Mouse (Mus musculus) macrophage (primary cell): ENCODE results near the gene Zfp184. TPM values are rescaled to one million over a fixed set of nuclear protein-coding genes. Genes with fewer than 3 reads are reported as not detected.
"Not testable (repeated sequence)": the region's sequence is repeated elsewhere in the genome, so short reads cannot be mapped to it uniquely, and the experiment has no call there.

Experiments used
- H3K27ac ChIP-seq: fragments of 350-480 bp; formaldehyde crosslinking; 2 replicates; pipeline ENCODE4 v1.9.0; 2021
- H3K36me3 ChIP-seq: fragments of 350-480 bp; formaldehyde crosslinking; 2 replicates; pipeline ENCODE4 v1.9.0; 2021; ENCODE audit errors: inconsistent target
- H3K4me3 ChIP-seq: fragments of 350-480 bp; formaldehyde crosslinking; 2 replicates; pipeline ENCODE4 v1.9.0; 2021; ENCODE audit errors: inconsistent target
- H3K79me2 ChIP-seq: fragments of 350-480 bp; formaldehyde crosslinking; 2 replicates; pipeline ENCODE4 v1.9.0; 2021; ENCODE audit errors: inconsistent target
- WGBS: methylation state at CpG from one replicate; pipeline ENCODE4 v1.1.7; 2026; ENCODE audit warnings: inconsistent platforms; ENCODE audit not compliant: missing documents; 5-methylcytosine and 5-hydroxymethylcytosine counted together
- polyA plus RNA-seq: library from polyadenylated mRNA; stranded (reverse); fragments of 250-400 nt; gene quantifications from 3 replicates; pipeline ENCODE4 v1.2.4, GENCODE M21; 2018; ENCODE audit warnings: inconsistent platforms
- total RNA-seq, 78 experiments: library from RNA; depleted of rRNA; stranded (reverse); fragments of 250-400 nt; gene quantifications; 1 replicate in 9 of 78; 2 replicates in 24 of 78; 3 replicates in 43 of 78; 4 replicates in 2 of 78; pipeline ENCODE4 v1.2.4; 2018; ENCODE audit warnings: inconsistent platforms in 56 of 78

Gene Zfp184
- under 1 TPM in 3 of 26 experiments, not detected in 23; 0.19 to 0.31 (median 0.25) TPM for total RNA-seq (2018; cell fraction: chromatin; rRNA removed)
- total RNA-seq (2018; cell fraction: cytosol; rRNA removed) = under 1 TPM in 9 of 26 experiments, not detected in 17; 0.06 to 0.15 (median 0.09) TPM
- under 1 TPM in 2 of 26 experiments, not detected in 24; 0.30 to 0.85 TPM for total RNA-seq (2018; cell fraction: nucleus; rRNA removed)
- 0.14 TPM in 1 of 3 replicates, not detected in the others for polyA plus RNA-seq

DNA sequence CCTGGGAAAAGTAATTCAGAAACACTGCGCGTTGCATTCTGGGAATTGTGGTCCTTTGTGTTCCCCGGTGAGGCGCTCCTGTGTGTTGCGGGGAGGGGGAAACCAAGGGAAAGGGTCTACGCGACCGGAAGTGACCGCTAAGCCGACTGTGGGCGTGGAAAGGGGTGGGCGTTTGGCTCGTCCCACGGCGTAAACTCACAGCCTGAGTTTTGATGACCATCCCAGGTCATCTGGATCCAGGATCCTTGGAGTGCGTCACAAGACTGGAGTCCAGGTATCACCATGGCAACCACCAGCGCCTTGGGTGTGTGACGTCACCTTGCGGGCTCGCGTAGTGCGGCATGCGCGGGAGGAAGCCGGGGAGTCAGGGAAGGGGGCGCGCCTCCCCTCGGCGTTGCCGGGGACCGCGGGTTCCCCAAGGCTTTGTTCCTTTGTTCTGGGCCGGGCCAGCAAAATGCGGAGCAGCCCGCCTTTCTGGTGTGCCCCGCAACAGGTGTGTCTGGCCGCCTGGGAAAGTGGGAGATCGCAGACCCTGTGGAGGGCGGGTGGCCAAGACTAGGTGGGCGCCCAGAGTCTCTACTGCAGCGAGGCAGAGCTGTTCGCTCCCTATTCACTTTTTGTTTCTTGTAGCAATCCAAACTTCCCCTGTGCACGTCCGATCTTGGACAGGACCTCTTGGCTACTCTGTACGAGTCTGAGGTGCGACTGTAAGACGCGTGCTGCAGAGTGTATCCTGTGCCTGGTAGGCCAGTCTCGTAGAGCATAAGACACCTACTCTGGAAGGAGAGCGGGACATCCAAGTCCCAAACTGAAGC lies at the start of gene Zfp184:
Zfp184 (plus strand) TSS at position 169 of the 815 bp plus-strand sequence.
- Histone ChIP-seq H3K79me2 (no peaks in the 10 kb centered on the region), H3K4me3 (peak within 1 kb of the TSS; percentile 70), H3K36me3 (no peaks in the 10 kb centered on the region), H3K27ac (no peak within 1 kb of the TSS)
- 2% methylated on average over 49 of the region's 50 CpGs for WGBS

GRCm38 (mm10) chr13:21896549-21897244 lies 48.2 kb upstream of the Zfp184 start:
- no peak overlapping the region for H3K4me3 ChIP-seq
- no peak overlapping the region for H3K27ac ChIP-seq
- 26% methylated on average over 24 of the region's 24 CpGs for WGBS
- no peaks in the 10 kb centered on the region for H3K36me3 ChIP-seq
- no peaks in the 10 kb centered on the region for H3K79me2 ChIP-seq

- 10% methylated on average over 11 of the region's 11 CpGs for WGBS
- H3K27ac ChIP-seq = no peak overlapping the region
- no peak overlapping the region for H3K4me3 ChIP-seq
- no peaks in the 10 kb centered on the region for H3K36me3 ChIP-seq
- H3K79me2 ChIP-seq = no peaks in the 10 kb centered on the region
Measured at GRCm38 (mm10) chr13:21897245-21897634, 47.7 kb upstream of the Zfp184 start.

- not testable (repeated sequence) for H3K36me3 ChIP-seq, H3K4me3 ChIP-seq, H3K27ac ChIP-seq, H3K79me2 ChIP-seq
- 96% methylated on average over 9 of the region's 9 CpGs for WGBS
Measured at GRCm38 (mm10) chr13:21900870-21901565, 43.9 kb upstream of the Zfp184 start.

DNA sequence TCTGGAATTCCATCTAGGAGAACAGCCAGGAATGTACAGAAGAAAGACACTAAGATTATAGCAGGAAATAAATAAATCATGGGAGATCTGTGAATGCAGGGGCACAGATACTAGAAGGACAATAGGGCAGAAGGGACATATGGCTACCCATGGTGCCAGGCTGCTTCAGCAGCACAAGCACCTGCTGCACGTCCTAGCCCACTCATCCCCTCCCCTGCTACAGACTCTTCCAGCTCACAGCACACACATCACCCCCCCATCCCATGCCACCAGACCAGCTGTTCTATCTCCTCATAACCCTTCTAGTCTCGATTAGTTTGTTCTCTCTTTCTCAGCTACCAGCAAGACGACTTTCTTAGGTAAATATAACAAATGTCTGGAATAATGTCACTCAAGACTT lies 41.4 kb upstream of the Zfp184 start:
- no peak overlapping the region for H3K27ac ChIP-seq
- H3K36me3 ChIP-seq = no peaks in the 10 kb centered on the region
- WGBS = 71% methylated on average over 3 of the region's 3 CpGs
- H3K79me2 ChIP-seq = no peaks in the 10 kb centered on the region
- no peak overlapping the region for H3K4me3 ChIP-seq

DNA sequence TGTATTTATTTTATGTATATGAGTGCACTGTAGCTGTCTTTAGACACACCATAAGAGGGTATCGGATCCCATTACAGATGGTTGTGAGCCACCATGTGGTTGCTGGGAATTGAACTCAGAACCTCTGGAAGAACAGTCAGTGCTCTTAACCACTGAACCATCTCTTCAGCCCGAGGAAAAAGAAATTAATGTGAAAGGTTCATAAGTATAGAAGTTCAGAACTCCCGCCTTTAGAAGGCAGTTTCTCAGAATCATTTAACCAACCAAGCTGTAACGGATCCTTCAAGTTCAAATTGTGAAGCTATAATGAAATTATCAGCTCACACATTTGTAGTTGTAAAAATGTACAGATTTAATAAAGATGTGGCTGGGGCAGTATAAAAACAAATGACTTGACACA lies 40.8 kb upstream of the Zfp184 start:
- not testable (repeated sequence) for H3K27ac ChIP-seq, H3K4me3 ChIP-seq, H3K36me3 ChIP-seq, H3K79me2 ChIP-seq
- WGBS = 87% methylated on average over 3 of the region's 4 CpGs

GRCm38 (mm10) chr13:21906301-21906700 lies 38.6 kb upstream of the Zfp184 start:
- WGBS = 87% methylated on average over 5 of the region's 7 CpGs
- Histone ChIP-seq H3K27ac (no peak overlapping the region), H3K4me3 (no peak overlapping the region), H3K36me3 (no peaks in the 10 kb centered on the region), H3K79me2 (no peaks in the 10 kb centered on the region)

DNA sequence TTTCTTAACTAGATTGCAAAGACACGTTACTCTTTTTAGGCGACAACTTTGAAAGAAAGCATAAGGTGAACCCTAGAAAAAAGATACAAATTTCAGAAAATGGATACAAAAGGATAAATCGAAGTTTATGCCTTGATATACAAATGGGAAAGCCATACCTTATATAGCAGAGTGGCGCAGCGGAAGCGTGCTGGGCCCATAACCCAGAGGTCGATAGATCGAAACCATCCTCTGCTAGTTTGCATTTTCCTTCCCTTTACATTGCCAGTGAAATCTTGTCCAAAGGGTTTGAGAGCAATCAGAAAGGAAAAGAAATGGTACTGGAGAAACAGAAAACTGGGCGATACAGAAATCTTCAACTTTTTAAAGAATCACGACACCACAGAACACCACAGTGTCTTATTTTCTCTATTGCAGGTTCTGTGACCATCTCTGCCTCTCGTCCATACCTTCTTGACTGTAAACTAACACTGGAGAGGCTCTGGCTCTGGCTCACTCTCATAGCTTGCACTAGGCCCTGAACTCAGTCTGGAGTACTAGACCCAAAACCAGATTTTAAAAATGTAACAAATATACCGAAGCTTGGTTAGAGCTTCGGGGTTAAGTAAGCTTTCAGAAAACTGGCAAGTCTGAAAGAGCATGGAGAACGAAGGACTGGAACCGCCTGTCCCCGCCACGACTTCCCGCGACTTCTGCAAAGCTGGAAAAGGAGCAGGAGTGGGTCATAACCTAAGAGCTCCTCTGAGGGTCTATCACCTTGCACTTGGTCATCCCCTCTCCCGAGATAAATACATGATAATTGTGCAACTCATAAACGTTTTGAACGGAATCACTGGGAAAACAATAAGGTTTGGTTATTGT lies 37.7 kb upstream of the Zfp184 start:
- no peak overlapping the region for H3K4me3 ChIP-seq
- WGBS = 88% methylated on average over 22 of the region's 22 CpGs
- no peaks in the 10 kb centered on the region for H3K79me2 ChIP-seq
- H3K27ac ChIP-seq = no peak overlapping the region
- H3K36me3 ChIP-seq = no peaks in the 10 kb centered on the region

- H3K4me3 ChIP-seq = not testable (repeated sequence)
- 83% methylated on average over 6 of the region's 6 CpGs for WGBS
Measured at GRCm38 (mm10) chr13:21907807-21908155, 37.1 kb upstream of the Zfp184 start.

DNA sequence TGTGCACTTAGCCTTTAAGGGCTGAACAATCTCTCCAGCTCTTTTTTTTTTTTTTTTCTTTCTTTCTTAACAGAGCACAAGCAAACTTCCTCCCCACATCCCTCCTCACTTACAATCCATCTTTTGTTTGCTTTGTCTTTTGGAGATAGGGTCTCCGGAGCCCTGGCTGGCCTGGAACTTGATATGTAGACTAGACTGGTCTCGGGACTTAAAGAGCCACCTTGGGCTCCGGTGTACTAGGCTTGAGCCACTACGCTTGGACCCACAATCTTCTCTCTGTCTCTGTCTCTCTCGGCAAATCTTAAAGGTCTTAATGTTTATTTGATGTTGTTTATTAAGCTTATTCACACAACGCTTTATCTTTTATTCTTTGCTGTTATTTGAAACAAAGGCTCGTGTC lies 34.2 kb upstream of the Zfp184 start:
- H3K36me3 ChIP-seq = no peaks in the 10 kb centered on the region
- H3K27ac ChIP-seq = no peak overlapping the region
- no peaks in the 10 kb centered on the region for H3K79me2 ChIP-seq
- 68% methylated on average over 7 of the region's 7 CpGs for WGBS
- H3K4me3 ChIP-seq = no peak overlapping the region

More at GRCm38 (mm10) chr13:21907807-21908155, 37.1 kb upstream of the Zfp184 start:
- H3K36me3 ChIP-seq, H3K79me2 ChIP-seq, H3K27ac ChIP-seq: not testable (repeated sequence)

DNA sequence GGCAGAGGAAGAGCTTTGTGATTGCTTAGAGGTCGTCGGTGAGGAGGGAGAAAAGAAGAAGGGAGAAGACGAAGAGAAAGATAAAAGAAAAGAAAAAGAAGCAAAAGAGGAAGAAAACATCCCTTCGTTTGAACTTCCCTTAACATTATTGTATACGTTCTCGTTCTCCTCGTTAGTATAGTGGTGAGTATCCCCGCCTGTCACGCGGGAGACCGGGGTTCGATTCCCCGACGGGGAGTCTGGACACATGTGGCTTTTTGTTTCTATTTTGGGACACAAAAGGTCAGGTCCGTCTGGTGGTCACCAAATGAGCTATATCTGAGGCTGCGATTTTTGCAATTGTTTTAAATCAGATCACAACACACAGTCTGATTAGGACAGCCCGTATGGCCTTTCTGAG lies 33.7 kb upstream of the Zfp184 start:
- WGBS = 24% methylated on average over 17 of the region's 17 CpGs

DNA sequence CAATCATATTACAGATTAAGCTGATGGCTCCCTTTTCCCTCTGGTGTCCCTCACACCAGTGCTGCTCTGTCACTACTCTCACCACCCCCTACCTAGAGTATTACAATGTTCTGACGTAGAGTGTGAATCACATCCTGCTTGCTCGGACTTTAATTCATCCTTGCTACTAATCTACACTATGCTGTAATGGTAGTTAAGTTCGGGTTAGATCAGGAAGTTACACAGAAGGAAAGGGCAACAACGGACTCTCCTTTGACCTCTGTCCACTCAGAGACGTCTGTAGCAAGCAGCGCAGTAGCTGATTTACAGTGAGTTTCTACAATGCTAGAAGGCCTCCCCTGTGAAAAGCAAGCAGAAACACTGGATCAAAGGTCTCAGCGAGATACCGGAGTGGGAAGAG lies 31.0 kb upstream of the Zfp184 start:
- H3K79me2 ChIP-seq = no peaks in the 10 kb centered on the region
- 56% methylated on average over 8 of the region's 8 CpGs for WGBS
- peak overlapping the region; percentile 21 for H3K4me3 ChIP-seq
- no peak overlapping the region for H3K27ac ChIP-seq
- no peaks in the 10 kb centered on the region for H3K36me3 ChIP-seq

More for the DNA sequence above, 33.7 kb upstream of the Zfp184 start:
- Histone ChIP-seq H3K4me3 (no peak overlapping the region), H3K36me3 (no peaks in the 10 kb centered on the region), H3K79me2 (no peaks in the 10 kb centered on the region), H3K27ac (no peak overlapping the region)

- Histone ChIP-seq H3K36me3 (no peaks in the 10 kb centered on the region), H3K79me2 (no peaks in the 10 kb centered on the region), H3K4me3 (peak overlapping the region; percentile 21)
Measured at GRCm38 (mm10) chr13:21914599-21914998, 30.3 kb upstream of the Zfp184 start.

DNA sequence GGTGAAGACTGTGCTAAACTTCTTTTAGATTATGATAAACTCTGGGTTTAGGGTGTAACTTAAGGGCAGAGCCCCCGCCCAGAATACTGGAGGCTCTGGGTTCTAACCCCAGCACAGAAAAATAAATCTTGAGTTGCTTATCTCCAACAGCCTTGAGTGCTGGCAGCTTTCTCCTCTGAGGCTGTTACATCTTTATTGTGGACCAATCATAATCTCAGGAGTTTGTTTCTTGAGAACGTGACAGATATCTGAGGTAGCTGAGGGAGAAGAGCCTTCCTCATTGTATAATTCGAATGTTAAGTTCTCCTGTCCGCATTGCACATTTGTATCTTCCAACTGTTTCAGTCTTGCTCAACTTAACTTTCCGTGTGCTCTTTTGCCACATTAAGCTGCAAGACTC lies 29.4 kb upstream of the Zfp184 start:
- H3K36me3 ChIP-seq = no peaks in the 10 kb centered on the region
- H3K79me2 ChIP-seq = no peaks in the 10 kb centered on the region
- H3K4me3 ChIP-seq = no peak overlapping the region
- H3K27ac ChIP-seq = no peak overlapping the region
- 37% methylated on average over 5 of the region's 5 CpGs for WGBS

More at GRCm38 (mm10) chr13:21914599-21914998, 30.3 kb upstream of the Zfp184 start:
- whole genome bisulfite sequencing = 3% methylated on average over 14 of the region's 14 CpGs
- no peak overlapping the region for H3K27ac ChIP-seq
